Mouse (Mus musculus) lung, embryonic 14.5 days (tissue): ENCODE measurements around the gene Ckap2. TPM values are rescaled to one million over a fixed set of nuclear protein-coding genes. Genes with fewer than 3 reads are reported as not detected.
A peak's percentile ranks its signal among the peaks of the same experiment; 100 is the strongest.

Experiments used
- ATAC-seq: fragments of 200-750 bp; cut with Nextera tagmentation; 2 replicates; pipeline ENCODE4 v1.8.0; 2017; ENCODE audit warnings: mild to moderate bottlenecking, moderate TSS enrichment, moderate library complexity; ENCODE audit not compliant: insufficient read depth
- DNase-seq: peaks from one replicate; pipeline ENCODE4 v3.0.0-alpha.2; 2015
- H3K27ac ChIP-seq: fragments of 300-500 bp; sonication (generic); 2 replicates; pipeline ENCODE4 v1.5.1; 2014; ENCODE audit warnings: low read depth, mild to moderate bottlenecking, moderate library complexity
- H3K27me3 ChIP-seq: fragments of 300-500 bp; sonication (generic); 2 replicates; pipeline ENCODE4 v1.6.1; 2014; ENCODE audit warnings: low read length, control low read depth; ENCODE audit not compliant: insufficient read depth
- H3K36me3 ChIP-seq: fragments of 300-500 bp; sonication (generic); 2 replicates; pipeline ENCODE4 v1.6.1; 2014; ENCODE audit warnings: control low read depth; ENCODE audit not compliant: insufficient read depth
- H3K4me1 ChIP-seq: fragments of 300-500 bp; sonication (generic); 2 replicates; pipeline ENCODE4 v1.6.1; 2014; ENCODE audit warnings: antibody characterized with exemption, control low read depth; ENCODE audit not compliant: insufficient read depth
- H3K4me2 ChIP-seq: fragments of 300-500 bp; sonication (generic); 2 replicates; pipeline ENCODE4 v1.6.1; 2014; ENCODE audit warnings: mild to moderate bottlenecking
- H3K4me3 ChIP-seq: fragments of 300-500 bp; sonication (generic); 2 replicates; pipeline ENCODE4 v1.5.1; 2014; ENCODE audit warnings: low read depth, low read length
- H3K9ac ChIP-seq: fragments of 300-500 bp; sonication (generic); 2 replicates; pipeline ENCODE4 v1.6.1; 2014
- H3K9me3 ChIP-seq: fragments of 300-500 bp; sonication (generic); 2 replicates; pipeline ENCODE4 v1.6.1; 2016; ENCODE audit warnings: low read depth, low read length, control low read depth
- CTCF ChIP-seq: IDR thresholded peaks from 2 replicates; pipeline ENCODE4 v1.5.1; 2016; ENCODE audit warnings: antibody characterized with exemption, low read depth
- WGBS: fragments of 180-500 bp; shearing (Covaris S2); extraction: QIAGEN DNeasy Blood & Tissue Kit; methylation state at CpG from one replicate; pipeline ENCODE4 v1.1.7; 2014; 5-methylcytosine and 5-hydroxymethylcytosine counted together
- polyA plus RNA-seq: library from polyadenylated mRNA; unstranded; fragments of >200 nt; fragmentation: Nextera tagmentation; extraction: Ambion mirVana; gene quantifications from 2 replicates; pipeline ENCODE4 v1.2.1, GENCODE M21; 2014

Ckap2 gene
- 65.5 and 68.2 TPM in 2 replicates for polyA plus RNA-seq

- Histone ChIP-seq H3K27me3 (no peaks in the 10 kb centered on the region), H3K9me3 (no peaks in the 10 kb centered on the region), H3K36me3 (no peaks in the 10 kb centered on the region), H3K9ac (peak within 1 kb of the TSS; percentile 61), H3K4me1 (peaks cover 9% of the 10 kb centered on the region), H3K27ac (peak within 1 kb of the TSS; percentile 86), H3K4me3 (peak within 1 kb of the TSS; percentile 64), H3K4me2 (peak within 1 kb of the TSS; percentile 62)
- TF ChIP-seq CTCF = no peak
- DNase-seq (peak; percentile 95), ATAC-seq (peak; percentile 97)
- WGBS = 2% methylated on average over 61 of the region's 63 CpGs
Observed at GRCm38 (mm10) chr8:22185431-22186397, at the start of gene Ckap2. Gene Ckap2 (minus strand): TSS chr8:22185819.

DNA sequence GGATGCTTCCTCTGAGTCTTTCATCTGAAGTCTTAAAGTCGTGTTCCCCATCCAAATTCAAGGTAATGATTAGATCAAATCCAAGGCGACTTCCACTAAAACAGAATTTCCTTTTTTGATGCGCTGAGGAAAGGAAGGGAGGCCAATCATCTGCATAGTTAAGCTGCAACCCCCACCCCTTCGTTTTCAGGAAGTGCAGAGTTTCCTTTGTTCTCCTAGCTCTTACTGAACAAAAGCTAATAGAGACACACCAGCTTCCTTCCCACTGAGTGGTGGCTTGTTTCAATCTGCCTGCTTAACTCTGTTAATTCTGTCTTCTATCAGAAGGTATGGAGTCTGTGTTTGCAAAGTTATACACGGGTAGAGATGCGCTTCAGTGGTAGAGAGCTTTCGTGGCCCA lies 43.0 kb upstream of the Ckap2 start:
- WGBS = 38% methylated on average over 7 of the region's 7 CpGs
- H3K9ac ChIP-seq = 0 out of 2 replicates have a peak overlapping the region, but pooled peaks have one; percentile 10
- H3K27ac ChIP-seq = no peak overlapping the region
- ATAC-seq = no peak
- no peaks in the 10 kb centered on the region for H3K4me1 ChIP-seq
- H3K27me3 ChIP-seq = no peaks in the 10 kb centered on the region
- H3K4me2 ChIP-seq = peak overlapping the region; percentile 90
- H3K36me3 ChIP-seq = 0 out of 2 replicates have a peak, but pooled peaks cover 1% of the 10 kb centered on the region
- DNase-seq = peak; percentile 49
- peak overlapping the region; percentile 56 for H3K4me3 ChIP-seq
- no peak for TF ChIP-seq CTCF
- H3K9me3 ChIP-seq = no peaks in the 10 kb centered on the region

GRCm38 (mm10) chr8:22227061-22227877 lies 41.6 kb upstream of the Ckap2 start, which contains the start of gene Thsd1:
Gene Thsd1 (plus strand): TSS chr8:22227313.
- WGBS = under 1% methylated on average over 39 of the region's 39 CpGs
- DNase-seq (peak; percentile 83), ATAC-seq (peak; percentile 89)
- Histone ChIP-seq H3K27me3 (no peaks in the 10 kb centered on the region), H3K36me3 (0 out of 2 replicates have a peak, but pooled peaks cover 3% of the 10 kb centered on the region), H3K4me1 (no peaks in the 10 kb centered on the region), H3K4me3 (peak within 1 kb of the TSS; percentile 56), H3K27ac (peak within 1 kb of the TSS; percentile 36), H3K9me3 (no peaks in the 10 kb centered on the region), H3K9ac (peak within 1 kb of the TSS; percentile 54), H3K4me2 (peak within 1 kb of the TSS; percentile 90)
- TF ChIP-seq CTCF = no peak

DNA sequence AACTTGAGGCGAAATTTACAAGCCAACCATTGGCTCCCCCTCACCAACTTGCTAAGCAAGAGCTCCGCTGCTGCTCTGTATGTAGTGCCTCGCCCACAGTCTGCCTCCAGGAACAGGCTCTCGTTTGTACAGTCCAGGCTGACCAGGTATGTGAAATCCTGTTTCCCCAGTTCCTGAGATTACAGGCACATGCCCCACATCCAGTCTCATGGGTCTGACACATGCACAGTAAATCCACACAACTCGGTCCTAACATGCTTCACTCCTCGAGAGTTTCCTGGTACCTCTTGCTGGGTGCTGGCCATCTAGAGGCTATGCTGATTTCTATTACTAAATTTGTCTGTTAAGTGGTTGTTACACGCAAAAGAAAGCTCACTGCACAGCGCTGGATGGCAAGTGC lies 40.7 kb upstream of the Ckap2 start:
- WGBS = 46% methylated on average over 8 of the region's 8 CpGs
- no peak overlapping the region for H3K4me3 ChIP-seq
- DNase-seq = peak; percentile 6

DNA sequence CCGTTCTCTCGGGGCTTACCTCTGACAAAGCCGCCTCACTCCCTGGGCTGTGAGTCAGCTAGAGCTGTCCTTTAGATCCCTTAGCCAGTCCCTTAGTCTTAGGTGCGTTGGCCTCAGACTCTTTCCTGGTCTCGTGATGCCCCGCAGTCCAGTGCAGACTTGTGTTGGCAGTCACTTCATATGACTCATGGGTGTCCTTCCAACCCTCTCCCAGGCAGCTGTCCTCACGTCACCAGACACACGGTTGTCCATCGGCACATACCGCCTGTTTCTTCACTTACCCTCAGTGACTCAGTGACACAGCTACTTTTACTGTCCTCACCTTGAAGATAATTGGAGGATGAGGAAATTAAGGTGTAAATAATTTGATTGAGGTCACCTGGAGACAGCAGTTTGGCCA lies 29.2 kb upstream of the Ckap2 start:
- H3K9ac ChIP-seq = no peak overlapping the region
- no peaks in the 10 kb centered on the region for H3K4me1 ChIP-seq
- H3K4me2 ChIP-seq = no peak overlapping the region
- H3K36me3 ChIP-seq = peaks cover 80% of the 10 kb centered on the region
- H3K4me3 ChIP-seq = no peak overlapping the region
- no peak for DNase-seq
- 94% methylated on average over 10 of the region's 10 CpGs for WGBS
- TF ChIP-seq CTCF = no peak
- no peak overlapping the region for H3K27ac ChIP-seq
- ATAC-seq = no peak
- no peaks in the 10 kb centered on the region for H3K27me3 ChIP-seq
- H3K9me3 ChIP-seq = no peaks in the 10 kb centered on the region

More for the DNA sequence above, 40.7 kb upstream of the Ckap2 start:
- no peaks in the 10 kb centered on the region for H3K27me3 ChIP-seq
- H3K9me3 ChIP-seq = no peaks in the 10 kb centered on the region
- H3K27ac ChIP-seq = peak overlapping the region; percentile 36; the same call in 1 of the 2 replicates
- H3K4me2 ChIP-seq = peak overlapping the region; percentile 90; the same call in 1 of the 2 replicates
- H3K9ac ChIP-seq = no peak overlapping the region
- H3K4me1 ChIP-seq = no peaks in the 10 kb centered on the region
- H3K36me3 ChIP-seq = 0 out of 2 replicates have a peak, but pooled peaks cover 4% of the 10 kb centered on the region
- 0 out of 2 replicates have a peak, but pooled peaks have one; percentile 30 for ATAC-seq
- TF ChIP-seq CTCF = no peak

DNA sequence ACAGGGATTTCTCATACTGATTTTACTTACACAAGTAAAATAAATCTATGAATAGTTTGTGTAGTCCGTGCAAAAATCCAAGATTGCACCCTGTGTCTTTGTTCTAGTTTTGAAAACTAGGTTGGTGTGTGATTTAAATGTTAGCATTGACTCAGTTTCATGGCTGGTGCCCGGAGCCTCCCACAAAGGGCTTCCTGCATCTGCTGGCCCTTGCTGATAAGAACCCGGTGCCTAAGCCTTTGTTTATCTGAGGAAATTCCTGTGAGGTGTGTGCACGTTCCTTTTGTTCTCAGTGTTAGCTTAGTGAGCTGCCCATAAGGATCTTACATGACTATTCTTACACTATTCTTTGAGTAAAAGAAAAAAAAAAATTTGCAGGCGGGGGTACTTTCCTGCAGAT lies 23.4 kb upstream of the Ckap2 start:
- peaks cover 66% of the 10 kb centered on the region for H3K36me3 ChIP-seq
- H3K9me3 ChIP-seq = no peaks in the 10 kb centered on the region
- no peak for TF ChIP-seq CTCF
- H3K4me1 ChIP-seq = no peaks in the 10 kb centered on the region
- peak; percentile 65 for DNase-seq
- peak; percentile 80; the same call in 1 of the 2 replicates for ATAC-seq
- H3K4me2 ChIP-seq = no peak overlapping the region
- no peak overlapping the region for H3K4me3 ChIP-seq
- 17% methylated on average over 5 of the region's 5 CpGs for WGBS
- no peaks in the 10 kb centered on the region for H3K27me3 ChIP-seq
- H3K27ac ChIP-seq = peak overlapping the region; percentile 13; the same call in 1 of the 2 replicates
- no peak overlapping the region for H3K9ac ChIP-seq
